Comparison of ENCODE assay signal across 30 mouse cellular contexts in the genomic region with DNA sequence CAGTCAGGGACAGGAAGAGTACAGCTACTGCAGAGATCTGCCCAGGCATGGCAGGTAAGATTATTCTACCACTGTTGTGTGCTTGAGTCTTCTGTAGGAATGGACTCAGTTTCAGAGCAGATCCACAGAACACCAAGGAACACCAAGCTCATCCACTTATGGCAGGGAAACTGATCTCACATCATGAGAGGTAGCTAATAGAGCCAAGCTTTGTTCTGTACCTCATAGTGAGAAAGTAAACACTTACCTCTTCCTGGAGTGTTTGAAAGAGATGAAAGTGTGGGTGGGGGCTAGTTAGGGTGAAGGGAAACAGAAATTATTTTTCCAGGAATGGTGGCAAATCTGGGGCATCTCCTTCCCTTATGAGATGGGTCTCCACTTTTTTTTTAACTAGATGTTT. TPM values are rescaled to one million over a fixed set of nuclear protein-coding genes. Genes with fewer than 3 reads are reported as not detected.
"Had no signal": no experiment of that assay in that cellular context is flagged by ENCODE, and none has a peak within 500 bp of the region (broad histone marks: within the 10 kb centered on the region; RNA-seq: fewer than 3 reads in every experiment).

A gene (minus strand): TSS at position 160 of the 400 bp plus-strand sequence.

- H3K36me3 ChIP-seq: heart, embryonic 13.5 days; heart, embryonic 15.5 days; hindbrain, embryonic 13.5 days; hindbrain, embryonic 15.5 days; kidney, embryonic 15.5 days; limb, embryonic 13.5 days had no signal

- H3K4me2 ChIP-seq: heart, embryonic 11.5 days; heart, embryonic 13.5 days; heart, embryonic 15.5 days; hindbrain, embryonic 13.5 days; hindbrain, embryonic 15.5 days; kidney, embryonic 15.5 days; limb, embryonic 13.5 days had no signal

- DNase-seq: gastrocnemius, postnatal 14 days; gastrocnemius, postnatal 36 days; heart, adult 11 months; heart, adult 2 months; heart, postnatal 14 days; heart, postnatal 36 days; kidney, adult 11 months; kidney, adult 2 months; kidney, adult 9 months; kidney, postnatal 14 days; kidney, postnatal 36 days; layer of hippocampus, adult 9-11 months; layer of hippocampus, postnatal 36 days; left cerebral cortex, postnatal 4 days had no signal

- H3K9me3 ChIP-seq: heart, embryonic 13.5 days; heart, embryonic 15.5 days; hindbrain, embryonic 13.5 days; hindbrain, embryonic 15.5 days; kidney, embryonic 15.5 days; limb, embryonic 13.5 days had no signal

- ATAC-seq: hindbrain, postnatal 0 days; intestine, embryonic 16.5 days had no signal

- H3K27me3 ChIP-seq: heart, embryonic 13.5 days; heart, embryonic 15.5 days; hindbrain, embryonic 13.5 days; hindbrain, embryonic 15.5 days; kidney, embryonic 15.5 days; limb, embryonic 13.5 days had no signal

- H3K4me1 ChIP-seq: heart, embryonic 13.5 days; heart, embryonic 15.5 days; hindbrain, embryonic 13.5 days; hindbrain, embryonic 15.5 days; kidney, embryonic 15.5 days; limb, embryonic 13.5 days had no signal

- H3K27ac ChIP-seq: heart, adult 2 months; heart, embryonic 13.5 days; heart, embryonic 15.5 days; hindbrain, embryonic 13.5 days; hindbrain, embryonic 15.5 days; hindbrain, postnatal 0 days; kidney, embryonic 15.5 days; kidney, postnatal 0 days; limb, embryonic 13.5 days had no signal

- H3K9ac ChIP-seq: heart, embryonic 13.5 days; heart, embryonic 15.5 days; hindbrain, embryonic 13.5 days; hindbrain, embryonic 15.5 days; kidney, embryonic 15.5 days; limb, embryonic 13.5 days had no signal

- H3K4me3 ChIP-seq: heart, adult 2 months; heart, embryonic 13.5 days; heart, embryonic 15.5 days; hindbrain, embryonic 13.5 days; hindbrain, embryonic 15.5 days; kidney, embryonic 15.5 days; limb, embryonic 13.5 days had no signal

RNA-seq across cellular contexts. Expression of the gene that starts here (rescaled TPM):
- total RNA-seq: gastrocnemius, adult 8-10 months; gastrocnemius, postnatal 36 days; heart, postnatal 36 days; hematopoietic stem cell, adult 5-6 weeks; hindbrain, postnatal 0 days; layer of hippocampus, postnatal 14 days had no signal
- polyA plus RNA-seq: gonadal fat pad, adult 2 months; hindbrain, embryonic 15.5 days; hindbrain, postnatal 0 days; intestine, embryonic 14.5 days; intestine, embryonic 16.5 days; kidney, embryonic 15.5 days; limb, embryonic 11.5 days had no signal
